Mouse (Mus musculus): ENCODE measurements around the gene Gm20777. TPM values are rescaled to one million over a fixed set of nuclear protein-coding genes. Genes with fewer than 3 reads are reported as not detected.
A peak's percentile ranks its signal among the peaks of the same experiment; 100 is the strongest.
"Not testable (repeated sequence)": the region's sequence is repeated elsewhere in the genome, so short reads cannot be mapped to it uniquely, and the experiment has no call there.

Gm20777 gene
- polyA plus RNA-seq (2015; fragmentation: Nextera tagmentation; extraction: Ambion mirVana), result not detected in 2 replicates

DNA sequence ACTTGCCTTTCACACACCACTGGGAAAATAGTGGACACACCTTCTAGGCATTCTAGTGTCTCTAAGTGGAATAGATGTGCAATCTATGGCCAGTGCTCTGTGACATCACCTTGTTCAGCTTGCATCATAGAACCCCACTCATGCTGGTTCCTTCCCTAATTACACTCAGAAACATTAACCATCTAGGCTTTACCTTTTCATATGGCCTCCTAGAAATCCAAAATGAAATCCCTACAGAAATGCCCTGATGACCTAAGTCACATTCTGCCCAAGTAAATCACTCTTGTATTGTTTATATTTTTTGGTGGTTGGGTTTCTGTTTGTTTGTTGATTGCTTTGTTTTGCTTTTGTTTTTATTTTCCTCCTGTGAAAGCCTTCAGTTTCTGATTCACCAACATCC, at the start of gene Gm20777:
Gm20777 (minus strand) TSS at position 101 of the 400 bp plus-strand sequence.
- not testable (repeated sequence) for H3K9ac ChIP-seq (replicated peaks); H3K4me2 ChIP-seq (ENCODE audit: low read depth, low read length); H3K4me1 ChIP-seq (ENCODE audit: insufficient read depth); H3K9me3 ChIP-seq (ENCODE audit: low read length); ATAC-seq; H3K4me3 ChIP-seq (ENCODE audit: low read depth, low read length); H3K27me3 ChIP-seq (ENCODE audit: insufficient read depth, low read length); H3K36me3 ChIP-seq (replicated peaks; ENCODE audit: insufficient read depth, low read length); H3K27ac ChIP-seq (ENCODE audit: low read depth); DNase-seq

DNA sequence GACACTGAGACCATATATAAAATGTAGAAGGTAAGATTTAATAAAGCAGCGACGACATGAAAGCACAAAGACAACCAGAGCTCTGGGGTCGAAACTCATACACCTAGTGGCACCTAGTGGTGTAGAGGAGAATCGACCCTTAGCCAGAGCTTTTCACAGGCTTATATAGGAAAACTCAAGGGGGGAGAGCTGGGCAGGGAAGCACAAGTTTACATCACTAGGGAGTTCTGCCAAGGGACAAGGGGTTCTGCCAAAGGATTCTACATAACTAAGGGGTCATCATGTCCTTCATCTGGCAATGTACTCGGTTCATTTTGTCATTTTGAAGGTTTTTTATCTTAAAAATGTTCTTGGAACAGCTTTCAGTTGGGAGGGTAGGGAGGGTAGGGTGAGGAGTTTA, 42.7 kb downstream of the Gm20777 start:
- H3K4me2 ChIP-seq (ENCODE audit: low read depth, low read length); H3K4me1 ChIP-seq (ENCODE audit: insufficient read depth); H3K27me3 ChIP-seq (ENCODE audit: insufficient read depth, low read length); H3K4me3 ChIP-seq (ENCODE audit: low read depth, low read length); H3K9me3 ChIP-seq (ENCODE audit: low read length); H3K36me3 ChIP-seq (replicated peaks; ENCODE audit: insufficient read depth, low read length); ATAC-seq; DNase-seq; H3K9ac ChIP-seq (replicated peaks); H3K27ac ChIP-seq (ENCODE audit: low read depth): not testable (repeated sequence)
- WGBS (ENCODE audit: insufficient replicate concordance), result no CpG with 5 or more reads among the region's 5 CpGs

DNA sequence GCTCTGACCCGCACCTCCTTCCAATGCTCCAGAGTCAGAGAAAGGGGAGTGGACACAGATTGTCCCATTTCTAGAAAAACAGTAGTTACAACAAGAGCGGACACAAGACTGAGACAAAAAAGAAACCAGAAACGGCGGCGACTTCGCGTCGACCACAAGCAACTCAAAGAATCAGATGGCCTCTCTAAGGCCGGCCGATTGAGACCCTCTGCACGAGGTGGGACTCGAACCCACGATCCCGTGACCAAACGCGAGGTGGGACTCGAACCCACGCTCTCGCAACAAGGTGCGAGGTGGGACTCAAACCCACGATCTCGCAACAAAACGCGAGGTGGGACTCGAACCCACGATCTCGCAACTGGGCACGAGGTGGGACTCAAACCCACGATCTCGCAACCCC, 43.5 kb downstream of the Gm20777 start:
- not testable (repeated sequence) for H3K4me2 ChIP-seq (ENCODE audit: low read depth, low read length); H3K9me3 ChIP-seq (ENCODE audit: low read length); H3K9ac ChIP-seq (replicated peaks); H3K27ac ChIP-seq (ENCODE audit: low read depth); DNase-seq; H3K4me1 ChIP-seq (ENCODE audit: insufficient read depth); H3K27me3 ChIP-seq (ENCODE audit: insufficient read depth, low read length); H3K36me3 ChIP-seq (replicated peaks; ENCODE audit: insufficient read depth, low read length); ATAC-seq; H3K4me3 ChIP-seq (ENCODE audit: low read depth, low read length)
- WGBS (ENCODE audit: insufficient replicate concordance), result 88% methylated on average over 25 of the region's 30 CpGs

DNA sequence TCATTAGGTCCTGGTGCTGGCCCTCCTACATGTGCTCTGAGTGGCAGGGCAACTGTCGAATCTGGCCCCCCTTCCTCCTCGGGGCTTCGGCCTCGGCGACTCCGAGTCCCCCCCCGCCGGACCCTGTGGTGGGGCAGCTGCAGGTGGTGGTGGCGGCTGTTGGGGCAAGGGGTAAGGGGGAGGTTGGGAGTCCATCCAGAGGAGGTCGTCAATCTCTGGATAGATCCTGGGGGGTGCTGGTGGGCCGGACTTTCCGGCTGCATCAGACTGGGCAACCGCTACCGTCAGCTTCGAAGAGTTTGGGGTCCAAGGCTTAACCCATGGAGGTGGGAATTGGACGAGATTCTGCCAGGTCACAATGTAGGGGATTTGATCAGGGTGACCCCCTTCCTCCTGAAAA, 44.0 kb downstream of the Gm20777 start:
- not testable (repeated sequence) for ATAC-seq; H3K36me3 ChIP-seq (replicated peaks; ENCODE audit: insufficient read depth, low read length); H3K4me3 ChIP-seq (ENCODE audit: low read depth, low read length); H3K4me1 ChIP-seq (ENCODE audit: insufficient read depth); H3K9ac ChIP-seq (replicated peaks); H3K9me3 ChIP-seq (ENCODE audit: low read length); H3K4me2 ChIP-seq (ENCODE audit: low read depth, low read length); H3K27ac ChIP-seq (ENCODE audit: low read depth); H3K27me3 ChIP-seq (ENCODE audit: insufficient read depth, low read length)
- peak; percentile 2 for DNase-seq
- WGBS (ENCODE audit: insufficient replicate concordance), result 79% methylated on average over 10 of the region's 16 CpGs

DNA sequence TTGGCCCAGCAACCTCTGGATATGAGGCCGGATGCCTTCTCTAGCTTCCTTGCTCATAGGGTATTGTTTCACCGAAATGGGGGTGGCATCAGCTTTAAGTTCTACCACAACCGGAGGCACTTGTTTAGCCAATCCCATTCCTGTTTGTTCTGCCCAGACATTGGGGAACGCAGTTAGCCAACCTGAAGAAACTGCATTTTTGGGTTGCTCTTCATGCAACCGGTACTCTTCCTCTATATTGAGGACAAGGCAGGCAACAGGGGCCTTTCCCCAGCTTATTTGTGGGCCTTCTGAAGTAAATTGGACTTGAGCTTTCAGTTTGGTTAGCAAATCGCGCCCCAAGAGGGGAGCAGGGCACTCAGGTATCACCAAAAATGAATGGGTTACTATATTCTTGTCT, 45.6 kb downstream of the Gm20777 start:
- not testable (repeated sequence) for H3K27ac ChIP-seq (ENCODE audit: low read depth); H3K36me3 ChIP-seq (replicated peaks; ENCODE audit: insufficient read depth, low read length); H3K4me3 ChIP-seq (ENCODE audit: low read depth, low read length); H3K4me2 ChIP-seq (ENCODE audit: low read depth, low read length); H3K9ac ChIP-seq (replicated peaks); DNase-seq; H3K27me3 ChIP-seq (ENCODE audit: insufficient read depth, low read length); ATAC-seq; H3K4me1 ChIP-seq (ENCODE audit: insufficient read depth); H3K9me3 ChIP-seq (ENCODE audit: low read length)
- WGBS (ENCODE audit: insufficient replicate concordance), result 74% methylated on average over 3 of the region's 7 CpGs

Other genes with a start within 250 kb of the Gm20777 start
- gene Gm20737, start 216.4 kb downstream of the Gm20777 start, polyA plus RNA-seq (2015; fragmentation: Nextera tagmentation; extraction: Ambion mirVana), result not detected in 2 replicates
- gene Gm21775, start 199.0 kb downstream of the Gm20777 start, polyA plus RNA-seq (2015; fragmentation: Nextera tagmentation; extraction: Ambion mirVana), result not detected in 2 replicates
- gene Gm21900, start 136.1 kb downstream of the Gm20777 start, polyA plus RNA-seq (2015; fragmentation: Nextera tagmentation; extraction: Ambion mirVana), result not detected in 2 replicates